Mouse (Mus musculus) hindlimb bud, embryonic 11.5 days (tissue): Measurements from ENCODE around the gene Mei1.
A peak's percentile ranks its signal among the peaks of the same experiment; 100 is the strongest.
"Not testable (repeated sequence)": the region's sequence is repeated elsewhere in the genome, so short reads cannot be mapped to it uniquely, and the experiment has no call there.

Source experiments
- DNase-seq: peaks from one replicate; pipeline ENCODE4 v3.0.0-alpha.2; 2012; ENCODE audit warnings: low read depth, low spot score; ENCODE audit errors: extremely low spot score

Mei1 gene

DNA sequence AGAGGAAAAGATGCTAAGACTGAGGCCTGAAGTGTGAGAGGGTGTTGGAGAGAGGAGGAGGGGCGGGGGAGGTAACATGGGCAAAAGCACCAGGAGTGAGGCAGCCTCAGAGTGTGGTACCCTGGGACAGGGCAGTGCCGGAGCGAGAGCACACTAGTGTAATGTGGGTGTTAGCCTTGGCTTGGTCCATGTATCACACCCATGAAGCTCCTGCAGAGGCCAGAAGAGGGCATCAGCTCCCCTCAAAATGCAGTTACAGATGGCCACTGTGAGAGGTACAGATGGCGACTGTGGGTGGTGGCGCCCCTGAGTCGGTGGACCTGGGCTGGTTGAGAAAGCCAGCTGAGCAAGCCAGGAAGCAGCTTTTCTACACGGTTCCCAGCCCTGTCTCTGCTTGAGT is 11.4 kb downstream of the Mei1 start:
- no peak for DNase-seq

DNA sequence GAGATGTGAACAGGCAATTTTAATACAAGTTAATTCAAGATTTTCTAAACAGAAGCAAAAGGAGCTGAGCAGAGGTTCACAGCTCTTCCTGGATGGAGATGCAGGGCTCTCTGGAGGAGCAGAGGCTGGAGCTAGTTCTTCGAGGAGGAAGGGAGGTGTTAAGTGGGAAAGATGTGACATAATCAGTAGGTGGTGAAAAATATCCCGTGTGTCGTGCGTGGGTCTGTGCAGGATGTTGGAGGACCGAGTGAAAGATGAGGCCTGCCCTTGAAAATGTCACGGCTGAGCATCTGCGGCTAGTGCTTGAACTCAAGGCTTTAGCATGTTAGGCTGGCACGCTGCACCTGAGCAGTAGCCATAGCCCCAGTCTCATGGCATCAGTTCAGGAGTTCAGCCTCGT is 15.8 kb downstream of the Mei1 start:
- no peak for DNase-seq

DNA sequence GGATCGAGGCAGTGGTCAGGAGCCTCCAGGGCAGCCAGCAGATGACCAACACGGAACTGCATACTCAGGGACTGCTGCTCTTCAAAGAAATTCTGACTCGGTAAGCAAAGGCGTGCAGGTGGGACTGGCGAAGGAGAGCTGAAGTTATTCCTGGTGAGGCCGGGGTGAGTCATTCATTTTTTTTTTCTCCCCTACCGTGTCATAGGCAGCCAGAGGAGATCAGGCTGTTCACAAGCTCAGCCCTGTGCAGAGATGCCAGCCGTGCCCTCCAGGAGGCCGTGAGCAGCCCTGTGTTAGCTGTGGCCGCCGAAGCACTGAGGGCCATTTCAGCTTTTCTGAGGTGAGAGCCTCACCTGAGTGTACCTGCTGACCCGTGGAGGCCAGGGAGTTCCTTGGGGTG is 16.3 kb downstream of the Mei1 start:
- no peak for DNase-seq

DNA sequence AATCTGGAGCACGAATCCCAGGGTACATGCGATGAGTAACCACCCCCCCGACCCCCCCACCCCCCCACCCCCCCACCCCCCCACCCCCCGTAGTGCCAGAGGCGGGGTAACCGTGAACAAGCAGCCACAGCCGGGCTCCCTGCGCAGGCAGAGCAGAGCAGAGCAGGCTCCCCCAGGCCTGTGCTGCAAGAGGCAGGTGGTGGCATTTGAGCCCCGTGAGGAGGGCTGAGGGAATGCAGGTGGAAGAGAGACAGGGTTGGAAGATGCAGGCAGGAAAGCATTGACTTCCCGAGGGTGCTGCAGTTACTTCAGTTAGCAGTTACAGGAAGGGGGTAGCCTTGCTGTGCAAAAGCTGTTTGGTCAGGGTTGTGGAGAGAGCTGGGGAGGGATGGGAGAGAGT is 17.5 kb downstream of the Mei1 start:
- no peak for DNase-seq

DNA sequence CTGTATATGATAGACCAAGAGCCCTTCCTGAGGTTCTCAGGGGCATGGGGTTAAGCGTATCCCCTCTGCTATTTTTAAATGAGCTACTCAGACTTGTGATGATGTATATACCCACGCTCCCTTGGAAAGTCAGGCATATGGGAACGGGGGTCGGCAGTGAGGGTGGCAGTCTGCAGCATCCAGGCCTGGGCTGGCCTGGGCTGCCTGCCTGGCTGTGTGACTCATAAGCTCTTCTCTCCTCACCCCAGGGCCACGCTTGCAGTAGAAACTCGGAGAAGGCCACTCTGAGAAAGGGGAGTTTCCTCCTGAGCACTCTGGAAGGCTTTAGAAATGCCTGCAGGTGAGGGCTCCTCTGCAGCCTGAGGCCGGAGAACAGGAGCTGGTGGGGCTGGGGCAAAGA is 21.3 kb downstream of the Mei1 start:
- DNase-seq = no peak

DNA sequence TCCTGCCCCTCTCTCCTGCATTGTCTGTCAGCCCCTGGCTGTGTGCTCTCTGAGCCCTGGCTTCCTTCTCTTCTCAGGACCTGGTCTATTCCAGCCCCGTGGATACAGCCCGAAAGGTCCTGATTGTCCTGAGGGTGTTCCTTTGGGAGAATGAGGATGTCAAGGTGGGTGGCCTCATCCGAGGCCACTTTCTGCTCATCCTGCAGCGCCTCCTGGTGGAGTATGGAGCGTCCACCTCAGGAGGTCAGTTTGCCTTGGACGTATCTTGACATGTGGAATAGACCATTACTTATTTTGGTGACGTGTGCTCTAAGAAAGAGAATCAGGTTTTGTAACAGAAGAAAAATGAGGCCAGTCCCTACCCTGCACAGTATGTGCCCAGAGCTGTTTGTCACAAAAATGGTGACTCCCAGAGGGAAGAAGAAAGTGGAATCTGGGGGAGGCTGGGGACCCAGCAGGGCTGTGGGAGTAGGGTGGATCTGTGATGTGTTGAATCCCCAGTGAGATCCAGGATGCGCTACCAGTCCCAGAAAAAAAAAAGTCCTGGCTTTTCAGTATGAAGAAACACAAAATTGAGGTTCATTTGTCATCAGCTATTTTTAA is 37.3 kb downstream of the Mei1 start:
- peak; percentile 28 for DNase-seq

DNA sequence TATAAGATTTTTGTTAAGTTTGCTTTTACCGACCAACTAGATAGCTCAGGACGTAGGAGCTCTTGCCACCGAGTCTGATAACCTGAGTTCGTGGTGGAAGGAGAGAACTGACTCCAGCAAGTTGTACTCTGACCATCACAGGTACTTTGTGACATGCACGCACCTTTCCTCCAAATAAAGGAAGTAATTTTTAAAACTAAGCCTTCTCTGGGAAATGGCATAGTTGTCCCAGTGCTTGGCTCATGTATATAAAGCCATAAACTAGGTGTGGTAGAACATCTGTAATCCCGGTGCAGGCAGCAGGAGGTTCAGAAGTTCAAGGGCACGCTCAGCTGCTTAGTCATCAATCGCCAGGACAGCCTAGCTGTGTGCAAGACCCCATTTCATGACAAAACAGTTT is 50.7 kb downstream of the Mei1 start:
- no peak for DNase-seq

DNA sequence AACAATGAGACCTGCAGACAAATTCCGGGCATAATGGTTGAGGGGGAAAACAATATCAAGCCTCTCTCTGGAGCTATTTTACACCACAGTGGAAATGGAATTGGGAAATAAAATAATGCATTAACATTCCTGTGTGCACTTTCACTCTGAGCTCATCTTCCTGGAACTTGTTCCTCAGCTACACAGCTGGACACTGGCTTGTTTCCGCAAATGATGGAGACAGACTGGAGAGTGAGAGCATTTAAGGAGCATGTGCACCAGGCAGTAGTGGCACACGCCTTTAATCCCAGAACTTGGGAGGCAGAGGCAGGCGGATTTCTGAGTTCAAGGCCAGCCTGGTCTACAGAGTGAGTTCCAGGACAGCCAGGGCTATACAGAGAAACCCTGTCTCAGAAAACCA is 56.9 kb downstream of the Mei1 start:
- not testable (repeated sequence) for DNase-seq

DNA sequence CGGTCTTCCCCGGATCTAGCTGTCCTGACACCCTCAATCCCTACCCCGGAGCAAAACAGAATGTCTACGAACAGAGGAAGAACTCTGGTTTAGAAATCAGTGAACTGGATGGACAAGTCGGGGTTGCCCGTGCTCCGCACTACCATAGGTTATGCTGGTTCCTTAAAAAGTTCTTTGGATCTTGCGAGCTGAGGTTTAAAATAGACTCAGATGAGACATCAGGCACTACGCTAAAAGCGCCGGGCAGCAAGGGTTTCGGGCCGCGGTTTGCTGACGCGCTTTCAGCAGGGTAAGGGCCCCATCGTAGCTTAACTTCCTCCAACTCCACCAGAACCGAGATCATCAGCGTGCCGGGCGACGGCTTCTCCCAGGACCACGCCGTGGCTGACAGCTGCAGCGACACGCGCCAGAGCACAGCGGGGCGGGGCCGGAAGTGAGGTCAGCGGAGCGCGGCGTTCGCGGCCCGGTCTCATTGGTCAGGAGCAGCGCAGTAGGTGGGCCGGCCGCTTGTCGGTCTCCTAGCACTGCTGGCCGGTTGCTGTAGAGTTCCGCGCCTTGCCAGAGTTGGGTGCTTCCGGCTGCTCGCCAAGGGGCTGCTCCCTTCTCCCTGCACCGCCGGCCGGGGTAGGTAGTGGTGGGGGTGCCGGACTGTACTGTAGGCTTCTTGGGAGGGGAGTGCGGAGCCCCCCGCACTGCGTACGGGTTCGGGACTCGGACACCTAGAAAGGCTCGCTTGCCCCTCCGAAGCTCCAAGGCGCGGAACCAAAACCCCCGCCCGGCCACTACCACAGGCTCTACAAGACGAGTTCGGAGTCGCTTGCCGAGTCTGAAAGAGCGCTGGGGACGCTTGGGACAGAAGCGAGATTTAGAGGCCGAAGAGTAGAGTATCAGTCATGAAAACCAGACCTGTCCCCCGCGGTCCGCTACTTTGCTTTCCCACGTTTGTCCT is 57.9 kb downstream of the Mei1 start, which contains the start of gene Ccdc134:
Ccdc134 (plus strand) TSS at position 497 of the 949 bp plus-strand sequence.
- peak; percentile 63 for DNase-seq

DNA sequence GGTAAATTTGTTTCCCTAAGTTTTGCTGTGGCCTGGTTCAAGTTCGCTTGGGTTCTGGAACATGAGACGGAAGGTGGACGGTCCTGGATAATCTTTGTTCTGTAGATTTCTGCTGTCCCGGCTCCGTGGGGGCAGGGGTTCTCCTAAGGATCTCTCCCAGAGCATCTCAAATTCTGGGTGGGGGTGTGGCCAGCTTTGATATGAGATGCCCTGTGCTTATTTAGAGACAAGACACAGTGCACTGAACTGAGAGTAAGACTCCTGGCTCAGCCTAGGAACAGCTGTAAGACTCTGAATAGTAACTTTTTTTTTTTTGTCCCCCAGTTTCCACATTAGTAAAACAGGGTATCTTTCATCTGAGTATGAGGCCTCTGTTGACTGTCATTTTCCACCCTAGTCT is 58.6 kb downstream of the Mei1 start:
- no peak for DNase-seq

DNA sequence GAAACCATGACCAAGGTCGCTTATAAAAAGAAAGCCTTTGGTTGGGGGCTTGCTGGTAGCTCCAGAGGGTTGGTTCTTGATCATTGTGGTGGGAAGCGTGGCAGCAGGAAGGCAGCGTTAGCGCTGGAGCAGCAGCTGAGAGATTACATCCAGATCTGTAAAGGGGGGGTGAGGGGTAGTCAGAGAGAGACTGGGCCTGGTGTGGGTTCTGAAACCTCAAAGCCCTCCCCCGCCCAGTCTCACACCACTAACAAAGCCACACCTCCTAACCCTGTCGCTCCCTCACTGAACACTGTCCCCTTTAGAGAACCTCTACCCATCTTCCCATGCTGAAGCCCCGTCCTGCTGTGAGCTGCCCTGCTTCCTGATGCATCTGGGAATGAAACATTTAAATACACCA is 60.8 kb downstream of the Mei1 start:
- no peak for DNase-seq

DNA sequence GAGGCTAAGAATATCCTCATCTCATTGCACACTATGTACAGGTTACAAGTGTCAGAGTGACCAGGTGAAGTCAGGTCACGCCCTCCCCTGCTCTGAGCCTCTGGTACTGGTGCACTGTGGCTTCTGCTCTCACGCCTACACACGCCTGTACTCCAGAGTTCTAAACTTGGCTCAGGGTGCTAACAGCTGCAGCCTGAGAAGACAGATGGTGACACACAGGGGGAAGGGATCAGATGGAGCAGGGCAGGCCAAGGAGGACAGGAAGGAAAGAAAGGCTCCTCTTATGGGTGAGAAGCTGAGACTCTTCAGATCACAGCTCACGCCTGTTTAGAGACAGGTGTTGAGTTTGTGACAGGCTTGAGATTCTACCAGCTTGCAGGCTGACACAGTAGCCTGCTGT is 65.6 kb downstream of the Mei1 start:
- no peak for DNase-seq

DNA sequence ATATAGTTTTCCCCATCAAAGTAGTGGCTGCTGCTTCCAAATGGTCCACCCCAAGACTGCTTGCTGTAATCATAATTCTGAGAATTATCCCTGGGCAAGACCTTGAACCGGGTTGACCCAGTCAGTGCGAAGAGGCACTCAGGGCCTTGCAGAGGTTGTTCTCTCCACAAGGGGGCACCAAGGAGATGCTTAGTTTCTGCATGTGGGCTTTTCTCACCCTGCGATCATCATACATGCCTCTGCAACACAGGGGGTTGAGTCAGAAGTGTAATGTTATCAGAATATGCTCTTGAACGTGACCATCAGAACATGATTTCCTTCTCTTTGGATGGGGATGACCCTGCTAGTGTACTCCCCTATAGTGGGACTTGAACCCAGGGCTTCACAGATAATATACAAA is 68.8 kb downstream of the Mei1 start:
- no peak for DNase-seq

DNA sequence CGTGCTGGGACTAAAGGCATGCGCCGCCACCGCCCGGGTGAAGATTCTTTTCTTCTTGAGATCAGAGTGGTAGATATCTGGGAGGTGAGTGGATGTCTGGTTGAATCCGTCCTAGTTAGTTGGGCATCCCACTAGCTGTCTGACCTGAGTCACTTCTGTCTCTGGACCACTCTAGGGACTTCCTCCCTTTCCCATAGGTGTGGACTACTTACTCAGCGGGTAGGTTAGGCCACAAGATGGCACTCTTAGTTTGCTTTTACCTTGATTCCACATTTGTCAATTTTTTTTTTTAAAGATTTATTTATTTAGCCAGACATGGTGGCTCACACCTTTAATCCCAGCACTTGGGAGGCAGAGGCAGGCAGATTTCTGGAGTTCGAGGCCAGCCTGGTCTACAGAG is 69.4 kb downstream of the Mei1 start:
- no peak for DNase-seq

DNA sequence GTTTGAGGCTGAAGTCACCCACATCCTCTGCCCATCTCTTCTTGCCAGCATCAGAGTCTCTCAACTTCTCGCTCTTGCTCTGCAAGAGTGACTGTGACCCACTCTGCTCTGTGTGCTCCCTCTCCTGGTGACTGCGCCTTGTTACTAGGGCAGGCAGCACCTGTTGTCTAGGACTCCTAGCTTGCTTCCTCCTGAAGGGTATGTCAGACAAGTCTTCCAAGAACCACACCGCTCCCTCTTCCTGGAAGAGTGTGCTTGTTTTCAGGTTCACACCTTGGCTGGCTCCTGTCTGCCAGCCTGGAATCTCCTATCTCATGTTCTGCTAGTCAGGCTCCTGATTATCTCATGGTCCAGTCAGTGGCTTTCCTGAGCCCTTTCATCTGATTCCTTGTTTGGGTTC is 70.6 kb downstream of the Mei1 start:
- DNase-seq = no peak

DNA sequence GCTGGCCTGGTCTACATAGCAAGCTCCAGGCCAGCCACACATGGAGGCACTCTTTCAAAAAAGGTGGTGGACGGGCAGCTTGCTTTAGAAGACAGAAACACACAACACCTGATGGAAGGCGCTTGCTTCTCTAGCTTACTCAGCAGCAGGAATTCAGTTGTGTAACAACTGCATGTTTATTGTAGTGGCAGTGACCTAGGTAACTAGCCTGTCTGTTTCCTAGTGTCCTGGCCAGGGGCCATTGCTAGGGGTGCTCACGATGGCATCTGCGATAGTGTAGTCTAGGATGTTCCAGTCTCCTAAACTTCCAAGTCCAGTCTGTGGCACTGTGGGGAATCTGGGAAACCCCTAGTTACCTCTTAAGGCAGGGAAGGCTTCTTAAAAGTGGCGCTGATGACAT is 74.4 kb downstream of the Mei1 start:
- DNase-seq = no peak

DNA sequence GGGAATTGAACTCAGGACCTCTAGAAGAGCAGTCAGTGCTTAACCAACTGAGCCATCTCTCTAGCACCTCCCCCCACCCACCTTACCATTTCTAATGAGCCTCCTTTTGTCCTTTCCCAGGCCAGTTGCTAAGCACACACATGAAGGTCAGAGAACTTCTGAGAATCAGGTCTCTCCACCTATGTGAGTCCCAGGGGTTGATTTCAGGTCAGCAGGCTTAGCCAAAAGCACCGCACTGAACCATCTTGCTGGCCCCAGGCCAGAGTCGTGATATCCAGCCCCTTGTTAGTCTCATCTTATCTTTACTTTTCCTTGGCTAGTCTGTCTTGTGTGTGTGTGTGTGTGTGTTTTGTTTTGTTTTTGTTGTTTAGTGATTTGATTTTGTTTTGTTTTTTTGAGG is 75.6 kb downstream of the Mei1 start:
- no peak for DNase-seq

DNA sequence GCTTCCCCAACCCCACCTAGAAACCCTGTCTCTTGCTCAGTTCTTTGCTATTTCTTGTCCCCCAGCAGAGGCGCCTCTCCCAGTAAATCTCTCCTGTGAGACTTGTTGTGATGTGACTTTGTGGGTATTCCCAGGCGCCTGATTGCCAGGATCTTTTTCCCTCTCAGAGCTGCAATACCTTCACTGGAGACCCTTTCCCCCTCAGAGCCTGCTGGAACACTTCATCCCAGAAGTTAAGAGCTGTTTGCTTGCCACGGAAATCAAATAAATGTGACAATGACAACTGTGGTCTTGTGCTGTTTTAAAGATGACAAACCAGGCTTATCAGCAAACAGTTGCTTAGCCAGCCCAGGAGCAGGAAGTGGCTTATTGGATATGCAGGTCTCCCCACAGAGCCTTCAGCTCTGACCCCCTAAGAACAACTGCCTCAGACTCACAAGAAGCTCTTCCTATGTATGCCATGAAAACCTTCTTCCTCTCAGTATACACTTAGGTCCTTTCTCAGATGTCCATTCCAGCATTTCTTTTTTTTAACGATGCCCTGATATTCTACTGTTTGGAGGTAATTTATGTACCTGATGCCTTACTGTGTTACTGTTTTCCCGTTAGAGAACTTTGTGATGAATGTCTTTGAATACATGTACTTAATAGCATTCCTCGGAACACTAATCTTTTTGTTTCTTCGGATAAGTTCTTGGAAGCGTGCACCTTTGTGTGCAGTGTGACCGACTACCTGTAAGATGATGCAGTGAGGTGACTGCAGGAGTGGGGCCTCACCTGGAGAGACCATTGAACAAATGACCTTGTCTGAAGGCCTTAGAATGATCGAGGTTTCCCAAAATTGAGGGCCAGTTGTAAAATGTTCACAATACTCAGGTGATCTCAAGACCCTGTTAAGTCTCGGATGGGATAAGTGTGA is 76.3 kb downstream of the Mei1 start:
- no peak for DNase-seq

DNA sequence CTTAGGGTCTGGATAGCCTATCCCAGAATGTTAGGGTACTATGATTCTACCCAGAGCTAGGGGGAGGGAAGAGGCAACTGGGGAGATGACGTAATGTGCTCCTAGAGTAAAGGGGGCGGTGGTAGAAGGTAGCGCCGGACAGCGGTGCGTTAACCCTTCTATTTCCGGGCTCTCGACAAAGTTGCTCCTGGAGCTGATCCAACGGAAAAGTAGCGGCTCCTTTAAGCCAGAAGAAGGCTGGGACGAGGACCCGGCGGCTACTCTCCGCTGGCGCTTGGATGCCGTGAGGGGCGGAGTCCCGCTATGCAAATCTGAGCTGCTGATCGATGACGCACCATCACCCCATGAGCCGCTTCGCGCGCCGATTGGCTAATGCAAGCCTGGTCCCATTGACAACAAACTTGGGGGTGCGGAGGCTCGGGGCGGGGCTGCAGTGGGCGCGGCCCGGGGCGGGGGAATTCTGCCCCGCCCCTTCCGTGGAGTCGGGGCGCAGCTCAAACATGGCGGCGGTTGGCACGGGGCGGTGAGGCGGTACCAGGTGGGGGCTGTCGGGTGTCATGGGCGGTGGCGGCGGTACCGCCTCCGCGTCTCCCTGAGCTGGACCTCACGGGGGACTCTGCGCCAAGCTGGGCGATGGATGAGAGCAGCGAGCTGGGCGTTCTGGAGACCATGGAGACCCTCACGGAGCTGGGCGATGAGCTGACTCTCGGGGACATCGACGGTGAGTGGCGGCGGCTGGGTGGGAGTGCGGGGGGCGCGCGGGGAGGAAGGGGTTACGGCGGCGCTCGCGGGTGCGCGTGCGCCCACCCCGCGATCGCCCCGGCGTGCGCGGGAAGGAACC is 77.2 kb downstream of the Mei1 start, which contains the start of gene Srebf2:
Srebf2 (plus strand) TSS at position 412 of the 841 bp plus-strand sequence.
- DNase-seq = peak; percentile 99

DNA sequence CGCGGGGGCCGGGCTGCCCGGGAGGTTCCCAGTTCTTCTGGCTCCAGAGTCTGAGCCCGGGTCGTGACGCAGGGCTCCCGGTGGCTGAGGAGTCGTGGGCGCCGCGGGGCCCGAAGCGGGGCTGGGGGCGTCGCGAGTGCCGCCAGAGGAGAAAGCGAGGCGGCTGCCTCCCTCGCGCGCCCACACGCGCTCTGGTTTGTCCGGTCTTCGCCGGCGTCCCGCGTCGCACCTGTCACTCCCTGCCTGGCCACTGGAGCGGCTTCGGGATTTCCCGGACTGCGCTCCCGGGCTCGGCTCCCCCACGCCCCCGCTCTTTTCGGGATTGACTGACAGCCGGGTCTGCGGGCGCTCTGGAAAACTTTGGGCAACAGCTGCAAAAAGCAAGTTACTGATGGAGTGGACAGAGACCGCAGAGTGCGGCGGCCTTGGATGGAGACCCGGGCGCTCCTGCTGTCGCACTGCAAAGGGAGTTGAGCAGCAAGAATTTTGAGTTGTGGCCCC is 77.9 kb downstream of the Mei1 start:
- no peak for DNase-seq
